Mouse (Mus musculus) lung, postnatal 0 days (tissue): Measurements from ENCODE around the gene Hdac7. TPM values are rescaled to one million over a fixed set of nuclear protein-coding genes. Genes with fewer than 3 reads are reported as not detected.

Experiments used
- ATAC-seq: fragments of 200-750 bp; cut with Nextera tagmentation; 2 replicates; pipeline ENCODE4 v1.8.0; 2017; ENCODE audit warnings: moderate library complexity
- DNase-seq: peaks from one replicate; pipeline ENCODE4 v3.0.0-alpha.2; 2016; ENCODE audit warnings: low spot score
- H3K27ac ChIP-seq: fragments of 300-500 bp; sonication (generic); 2 replicates; pipeline ENCODE4 v1.5.1; 2014; ENCODE audit warnings: antibody characterized with exemption, mild to moderate bottlenecking, low read length, mixed read lengths
- H3K27me3 ChIP-seq: fragments of 300-500 bp; sonication (generic); replicated peaks from 2 replicates; pipeline ENCODE4 v1.6.1; 2014; ENCODE audit warnings: low read length, mixed read lengths; ENCODE audit not compliant: insufficient read depth
- H3K36me3 ChIP-seq: fragments of 300-500 bp; sonication (generic); 2 replicates; pipeline ENCODE4 v1.6.1; 2014; ENCODE audit warnings: low read length, mixed read lengths; ENCODE audit not compliant: insufficient read depth
- H3K4me1 ChIP-seq: fragments of 300-500 bp; sonication (generic); 2 replicates; pipeline ENCODE4 v1.6.1; 2014; ENCODE audit warnings: antibody characterized with exemption, low read depth, low read length, mixed read lengths; ENCODE audit not compliant: insufficient read depth
- H3K4me2 ChIP-seq: fragments of 300-500 bp; sonication (generic); replicated peaks from 2 replicates; pipeline ENCODE4 v1.6.1; 2014; ENCODE audit warnings: low read depth, mild to moderate bottlenecking, low read length, moderate library complexity, mixed read lengths
- H3K4me3 ChIP-seq: fragments of 300-500 bp; sonication (generic); 2 replicates; pipeline ENCODE4 v1.5.1; 2014; ENCODE audit warnings: low read depth, low read length
- H3K9ac ChIP-seq: fragments of 300-500 bp; sonication (generic); replicated peaks from 2 replicates; pipeline ENCODE4 v1.6.1; 2014; ENCODE audit warnings: low read depth, mild to moderate bottlenecking
- H3K9me3 ChIP-seq: fragments of 300-500 bp; sonication (generic); 2 replicates; pipeline ENCODE4 v1.6.1; 2016; ENCODE audit warnings: low read length, mixed read lengths
- CTCF ChIP-seq: IDR thresholded peaks from 2 replicates; pipeline ENCODE4 v1.5.1; 2016; ENCODE audit warnings: antibody characterized with exemption, mild to moderate bottlenecking
- EP300 ChIP-seq: IDR thresholded peaks from 2 replicates; pipeline ENCODE4 v1.6.1; 2016; ENCODE audit warnings: antibody characterized with exemption, mild to moderate bottlenecking, control low read depth
- WGBS: fragments of 180-500 bp; shearing (Covaris S2); extraction: QIAGEN DNeasy Blood & Tissue Kit; methylation state at CpG from one replicate; pipeline ENCODE4 v1.1.7; 2014; 5-methylcytosine and 5-hydroxymethylcytosine counted together
- polyA plus RNA-seq: library from polyadenylated mRNA; unstranded; fragments of >200 nt; fragmentation: Nextera tagmentation; extraction: Ambion mirVana; gene quantifications from 2 replicates; pipeline ENCODE4 v1.2.1, GENCODE M21; 2015

Gene Hdac7
- polyA plus RNA-seq, 1 experiment from 2014 or later, result 43.2 TPM

- Histone ChIP-seq H3K9me3 (no peaks in the 10 kb centered on the region), H3K27me3 (no peaks in the 10 kb centered on the region), H3K27ac (peak overlapping the region; percentile 43; the same call in 1 of the 2 replicates), H3K4me3 (no peak overlapping the region), H3K4me2 (peak overlapping the region; percentile 40), H3K4me1 (peaks cover 28% of the 10 kb centered on the region; the same call in 1 of the 2 replicates), H3K36me3 (no peaks in the 10 kb centered on the region), H3K9ac (no peak overlapping the region)
- DNase-seq, result peak; percentile 60
- 0 out of 2 replicates have a peak, but pooled peaks have one; percentile 3 for ATAC-seq
- TF ChIP-seq CTCF, result no peak
- no peak for TF ChIP-seq EP300
- WGBS, result 20% methylated on average over 24 of the region's 24 CpGs
These were observed 62.1 kb downstream of the Hdac7 start for GRCm38 (mm10) chr15:97781961-97782748.

- WGBS, result 46% methylated on average over 12 of the region's 12 CpGs
These were observed 63.7 kb downstream of the Hdac7 start for GRCm38 (mm10) chr15:97780611-97781031.

GRCm38 (mm10) chr15:97779576-97779975 lies 64.7 kb downstream of the Hdac7 start:
- no peak overlapping the region for H3K9ac ChIP-seq
- H3K4me2 ChIP-seq, result no peak overlapping the region
- H3K27ac ChIP-seq, result peak overlapping the region; percentile 38; the same call in 1 of the 2 replicates
- no peaks in the 10 kb centered on the region for H3K36me3 ChIP-seq
- 83% methylated on average over 1 of the region's 1 CpGs for WGBS
- no peak for DNase-seq
- peaks cover 19% of the 10 kb centered on the region; the same call in 1 of the 2 replicates for H3K4me1 ChIP-seq
- ATAC-seq, result no peak
- H3K27me3 ChIP-seq, result no peaks in the 10 kb centered on the region
- no peak overlapping the region for H3K4me3 ChIP-seq
- H3K9me3 ChIP-seq, result no peaks in the 10 kb centered on the region
- TF ChIP-seq EP300, result no peak
- TF ChIP-seq CTCF, result no peak

More at GRCm38 (mm10) chr15:97780611-97781031, 63.7 kb downstream of the Hdac7 start:
- Histone ChIP-seq H3K4me1 (peaks cover 19% of the 10 kb centered on the region; the same call in 1 of the 2 replicates), H3K4me2 (no peak overlapping the region), H3K36me3 (no peaks in the 10 kb centered on the region), H3K27ac (peak overlapping the region; percentile 47), H3K27me3 (no peaks in the 10 kb centered on the region), H3K9me3 (no peaks in the 10 kb centered on the region), H3K4me3 (no peak overlapping the region), H3K9ac (no peak overlapping the region)
- TF ChIP-seq CTCF (no peak), EP300 (no peak)
- ATAC-seq (peak; percentile 8; the same call in 1 of the 2 replicates), DNase-seq (peak; percentile 76)

- Histone ChIP-seq H3K36me3 (no peaks in the 10 kb centered on the region), H3K9ac (no peak within 1 kb of the TSS), H3K4me3 (no peak within 1 kb of the TSS), H3K4me2 (no peak within 1 kb of the TSS), H3K9me3 (no peaks in the 10 kb centered on the region), H3K27ac (peak within 1 kb of the TSS; percentile 68), H3K27me3 (no peaks in the 10 kb centered on the region), H3K4me1 (peaks cover 23% of the 10 kb centered on the region)
- DNase-seq (peak; percentile 85), ATAC-seq (peak; percentile 42)
- TF ChIP-seq CTCF (no peak), EP300 (peak; percentile 76; the same call in 1 of the 2 replicates)
- WGBS, result 43% methylated on average over 8 of the region's 8 CpGs
These were observed 65.8 kb downstream of the Hdac7 start, which contains the start of gene Slc48a1 for GRCm38 (mm10) chr15:97778311-97779098. Gene Slc48a1 (plus strand): TSS chr15:97778520.

GRCm38 (mm10) chr15:97776919-97777318 lies 67.4 kb downstream of the Hdac7 start:
- no peak for DNase-seq
- Histone ChIP-seq H3K4me1 (peaks cover 38% of the 10 kb centered on the region), H3K27me3 (no peaks in the 10 kb centered on the region), H3K4me2 (no peak overlapping the region), H3K4me3 (no peak overlapping the region), H3K36me3 (no peaks in the 10 kb centered on the region), H3K27ac (no peak overlapping the region), H3K9me3 (no peaks in the 10 kb centered on the region), H3K9ac (no peak overlapping the region)
- TF ChIP-seq EP300, result no peak
- no peak for TF ChIP-seq CTCF
- ATAC-seq, result no peak
- 81% methylated on average over 6 of the region's 6 CpGs for WGBS

GRCm38 (mm10) chr15:97776514-97776913 lies 67.8 kb downstream of the Hdac7 start:
- Histone ChIP-seq H3K4me2 (no peak overlapping the region), H3K4me3 (no peak overlapping the region), H3K36me3 (no peaks in the 10 kb centered on the region), H3K9ac (no peak overlapping the region), H3K27ac (no peak overlapping the region), H3K27me3 (no peaks in the 10 kb centered on the region), H3K4me1 (peaks cover 38% of the 10 kb centered on the region), H3K9me3 (no peaks in the 10 kb centered on the region)
- DNase-seq (peak; percentile 71), ATAC-seq (peak; percentile 21; the same call in 1 of the 2 replicates)
- WGBS, result 11% methylated on average over 8 of the region's 8 CpGs
- TF ChIP-seq EP300 (no peak), CTCF (peak; percentile 89)
